Comparison of ENCODE assay signal across 8 mouse cellular contexts in genomic region chr19:4012432-4013022, GRCm38 (mm10). TPM values are rescaled to one million over a fixed set of nuclear protein-coding genes. Genes with fewer than 3 reads are reported as not detected.
DNase-seq lines count a peak whose midpoint lies in the region; ATAC-seq lines count a peak whose summit lies in the region.

Gene Ndufv1, minus strand, starts transcription at chr19:4012806.

- H3K4me2 ChIP-seq in hindbrain, embryonic 14.5 days (replicated peaks) = peak within 1 kb of the TSS; percentile 74

- no peaks in the 10 kb centered on the region for H3K27me3 ChIP-seq in hindbrain, embryonic 14.5 days (ENCODE audit: control insufficient read depth, insufficient read depth, low read length)

- peak within 1 kb of the TSS; percentile 74 for H3K4me3 ChIP-seq in hindbrain, embryonic 14.5 days (replicated peaks; ENCODE audit: low read length)

- DNase-seq in R1 (ENCODE audit: low read depth, low spot score) = peak; percentile 100
- peak; percentile 96 for DNase-seq in cerebellum, postnatal 25 days
- DNase-seq in frontal cortex, postnatal 25 days (ENCODE audit: low spot score in 2 of 2) = peak; percentile 95 to 96
- peak; percentile 98 for DNase-seq in hindbrain, embryonic 14.5 days (ENCODE audit: low spot score)
- peak; percentile 96 to 98 for DNase-seq in layer of hippocampus, postnatal 36 days
- DNase-seq in lung, postnatal 36 days = peak; percentile 99
- peak; percentile 100 for DNase-seq in retina, postnatal 1 day
- DNase-seq in urinary bladder, adult 18-20 months (ENCODE audit: low spot score in 2 of 2) = peak; percentile 85 to 95

- peaks cover 30% of the 10 kb centered on the region for H3K36me3 ChIP-seq in hindbrain, embryonic 14.5 days (replicated peaks; ENCODE audit: control insufficient read depth, insufficient read depth)

- 0% methylated on average over 45 of the region's 45 CpGs for WGBS in hindbrain, embryonic 14.5 days

- peaks cover 5% of the 10 kb centered on the region; the same call in 1 of the 2 replicates for H3K4me1 ChIP-seq in hindbrain, embryonic 14.5 days (replicated peaks; ENCODE audit: control insufficient read depth, insufficient read depth, low read length)

- ATAC-seq in hindbrain, embryonic 14.5 days (ENCODE audit: low FRiP score) = peak; percentile 99

- H3K9me3 ChIP-seq in hindbrain, embryonic 14.5 days (ENCODE audit: control insufficient read depth, low read length) = no peaks in the 10 kb centered on the region

- H3K9ac ChIP-seq in hindbrain, embryonic 14.5 days = peak within 1 kb of the TSS; percentile 72

- H3K27ac ChIP-seq in hindbrain, embryonic 14.5 days = peak within 1 kb of the TSS; percentile 70

RNA-seq across cellular contexts. Expression of gene Ndufv1, which starts in this region (rescaled TPM):
- 242 and 259 TPM in 2 replicates for polyA plus RNA-seq in hindbrain, embryonic 14.5 days (2014; fragmentation: Nextera tagmentation; extraction: Ambion mirVana)
- 100 to 1,000 TPM; 238 to 250 TPM for total RNA-seq in layer of hippocampus, postnatal 36 days (2021)

Comparison
In these comparisons a context has a peak if more than half of its experiments do, and no peak if none do; other contexts are left out.
1. Peak in every context shown above with its lines: DNase-seq, ATAC-seq, H3K4me3 ChIP-seq and H3K27ac ChIP-seq.